Mouse (Mus musculus): ENCODE results near the gene Arhgap21. TPM values are rescaled to one million over a fixed set of nuclear protein-coding genes. Genes with fewer than 3 reads are reported as not detected.

The Arhgap21 gene
- polyA plus RNA-seq, 1 experiment from 2014 or later: 14.8 TPM

DNA sequence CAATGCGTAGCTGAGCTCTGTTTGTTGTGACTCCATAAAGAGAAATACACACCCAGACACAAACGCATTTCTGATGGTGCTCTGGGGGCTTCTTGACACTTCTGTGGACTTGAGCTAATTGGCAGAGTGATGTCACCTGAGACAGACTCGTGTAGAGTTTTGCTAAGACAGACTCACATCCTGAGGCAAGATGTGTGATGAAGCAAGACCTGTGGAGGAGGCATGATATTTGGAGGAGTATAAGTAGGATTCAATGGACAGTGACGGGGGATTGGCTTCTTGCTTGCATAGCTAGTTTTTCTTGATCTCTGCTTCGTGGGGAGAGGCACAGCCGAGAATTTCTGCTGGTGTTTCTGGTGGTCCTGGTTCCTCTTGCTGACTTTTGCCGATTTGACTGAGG, 150.5 kb downstream of the Arhgap21 start:
- ATAC-seq (replicated peaks; ENCODE audit: extremely low read depth, insufficient read depth, low FRiP score): no peak
- Histone ChIP-seq H3K4me2 (ENCODE audit: low read depth, low read length) (no peak overlapping the region), H3K9me3 (replicated peaks; ENCODE audit: control insufficient read depth, low read length) (no peaks in the 10 kb centered on the region), H3K9ac (ENCODE audit: low read length) (no peak overlapping the region), H3K4me1 (ENCODE audit: control insufficient read depth, insufficient read depth, low read length) (no peaks in the 10 kb centered on the region), H3K27me3 (ENCODE audit: control insufficient read depth, insufficient read depth, low read length) (no peaks in the 10 kb centered on the region), H3K4me3 (ENCODE audit: low read length) (no peak overlapping the region), H3K36me3 (ENCODE audit: control insufficient read depth, insufficient read depth) (no peaks in the 10 kb centered on the region), H3K27ac (ENCODE audit: low read length) (no peak overlapping the region)
- 76% methylated on average over 7 of the region's 7 CpGs for whole genome bisulfite sequencing

DNA sequence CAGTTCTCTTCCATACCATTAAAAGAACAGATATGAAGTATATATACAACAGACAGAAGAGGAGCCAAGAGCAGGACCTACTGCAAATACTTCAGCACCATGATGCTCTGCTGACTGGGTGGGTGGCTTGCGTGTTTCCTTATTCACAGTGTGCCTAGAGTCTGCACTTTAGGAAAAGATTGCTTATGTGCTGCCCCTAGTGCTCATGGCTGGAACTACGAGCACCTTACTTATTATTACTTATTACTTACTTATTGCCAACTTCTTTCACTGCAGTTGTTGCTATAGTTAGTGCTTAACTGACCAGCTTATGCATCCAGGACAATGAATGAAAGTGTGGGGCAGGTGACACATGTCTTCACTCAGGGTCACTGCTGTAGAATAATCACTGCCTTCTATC, 154.7 kb downstream of the Arhgap21 start:
- no peaks in the 10 kb centered on the region for H3K36me3 ChIP-seq (ENCODE audit: control insufficient read depth, insufficient read depth)
- no peak overlapping the region for H3K4me3 ChIP-seq (ENCODE audit: low read length)
- no peaks in the 10 kb centered on the region for H3K9me3 ChIP-seq (replicated peaks; ENCODE audit: control insufficient read depth, low read length)
- 95% methylated on average over 2 of the region's 2 CpGs for WGBS
- no peaks in the 10 kb centered on the region for H3K27me3 ChIP-seq (ENCODE audit: control insufficient read depth, insufficient read depth, low read length)
- H3K9ac ChIP-seq (ENCODE audit: low read length): no peak overlapping the region
- no peak overlapping the region for H3K4me2 ChIP-seq (ENCODE audit: low read depth, low read length)
- no peak for ATAC-seq (replicated peaks; ENCODE audit: extremely low read depth, insufficient read depth, low FRiP score)
- H3K4me1 ChIP-seq (ENCODE audit: control insufficient read depth, insufficient read depth, low read length): no peaks in the 10 kb centered on the region
- H3K27ac ChIP-seq (ENCODE audit: low read length): no peak overlapping the region

DNA sequence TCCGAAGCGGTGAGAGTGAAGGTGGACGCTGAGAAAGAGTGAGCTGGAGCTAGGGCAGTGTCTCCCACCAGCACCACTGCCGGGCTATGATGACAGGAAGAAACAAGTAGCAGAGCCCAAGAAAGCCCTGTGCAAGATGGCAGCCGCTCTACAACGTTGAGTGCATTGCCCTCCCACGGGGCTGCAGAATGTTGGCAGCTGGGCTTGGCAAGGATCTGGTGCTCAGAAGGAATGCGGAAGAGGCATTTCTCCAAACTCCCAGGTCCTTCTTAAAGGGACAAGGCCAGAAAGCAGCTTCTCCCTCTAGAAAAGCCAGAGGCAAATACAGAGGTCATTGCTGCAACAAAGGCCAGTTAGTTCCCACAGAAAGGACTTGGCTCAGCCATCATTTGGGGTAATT, 157.2 kb downstream of the Arhgap21 start:
- H3K27me3 ChIP-seq (ENCODE audit: control insufficient read depth, insufficient read depth, low read length): no peaks in the 10 kb centered on the region
- WGBS: 65% methylated on average over 8 of the region's 8 CpGs
- no peak overlapping the region for H3K4me2 ChIP-seq (ENCODE audit: low read depth, low read length)
- no peaks in the 10 kb centered on the region for H3K4me1 ChIP-seq (ENCODE audit: control insufficient read depth, insufficient read depth, low read length)
- H3K27ac ChIP-seq (ENCODE audit: low read length): no peak overlapping the region
- H3K9me3 ChIP-seq (replicated peaks; ENCODE audit: control insufficient read depth, low read length): no peaks in the 10 kb centered on the region
- H3K36me3 ChIP-seq (ENCODE audit: control insufficient read depth, insufficient read depth): peaks cover 5% of the 10 kb centered on the region; the same call in 1 of the 2 replicates
- H3K4me3 ChIP-seq (ENCODE audit: low read length): no peak overlapping the region
- ATAC-seq (replicated peaks; ENCODE audit: extremely low read depth, insufficient read depth, low FRiP score): no peak
- H3K9ac ChIP-seq (ENCODE audit: low read length): no peak overlapping the region

DNA sequence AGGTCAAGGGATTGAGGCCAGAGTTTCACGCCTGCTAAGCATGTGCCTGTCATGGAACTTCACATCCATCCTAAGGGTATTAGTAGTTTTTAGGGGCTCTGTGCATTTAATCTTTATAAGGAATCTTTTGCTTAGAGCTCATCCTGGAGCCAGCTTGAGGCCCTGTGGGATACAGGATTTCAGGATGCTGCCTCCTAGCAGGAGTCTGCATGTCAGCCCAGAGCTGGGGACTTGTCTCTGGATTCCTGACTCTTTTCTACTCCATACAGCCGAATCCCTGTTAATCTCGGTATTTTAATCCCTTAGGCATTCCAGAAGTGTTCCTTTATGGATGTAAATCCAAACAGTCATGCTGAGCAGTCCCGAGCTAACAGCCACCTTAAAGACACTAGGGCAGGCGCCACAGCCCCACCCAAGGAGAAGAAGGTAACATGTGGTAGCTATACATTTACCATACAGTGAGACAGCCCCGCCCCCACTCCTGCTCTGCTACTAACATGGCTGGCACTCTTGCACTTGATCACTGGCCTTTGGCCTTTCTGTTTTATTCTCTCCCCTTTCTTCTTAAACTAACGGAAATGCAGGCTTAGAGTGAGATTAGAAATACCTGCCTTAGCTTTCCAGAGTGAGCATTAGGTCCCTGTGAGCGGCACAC, 167.3 kb downstream of the Arhgap21 start:
- WGBS: 78% methylated on average over 8 of the region's 8 CpGs
- no peaks in the 10 kb centered on the region for H3K27me3 ChIP-seq (ENCODE audit: control insufficient read depth, insufficient read depth, low read length)
- H3K4me2 ChIP-seq (ENCODE audit: low read depth, low read length): no peak overlapping the region
- H3K9ac ChIP-seq (ENCODE audit: low read length): no peak overlapping the region
- H3K9me3 ChIP-seq (replicated peaks; ENCODE audit: control insufficient read depth, low read length): no peaks in the 10 kb centered on the region
- no peak for ATAC-seq (replicated peaks; ENCODE audit: extremely low read depth, insufficient read depth, low FRiP score)
- H3K27ac ChIP-seq (ENCODE audit: low read length): no peak overlapping the region
- H3K4me1 ChIP-seq (ENCODE audit: control insufficient read depth, insufficient read depth, low read length): no peaks in the 10 kb centered on the region
- no peaks in the 10 kb centered on the region; the same call in 1 of the 2 replicates for H3K36me3 ChIP-seq (ENCODE audit: control insufficient read depth, insufficient read depth)
- H3K4me3 ChIP-seq (ENCODE audit: low read length): no peak overlapping the region

Other genes with a start within 250 kb of the Arhgap21 start
- gene Enkur, start 236.5 kb upstream of the Arhgap21 start, polyA plus RNA-seq (2015; fragmentation: Nextera tagmentation; extraction: Ambion mirVana): 2.0 and 2.2 TPM in 2 replicates
- gene Thnsl1, start 236.8 kb upstream of the Arhgap21 start, polyA plus RNA-seq (2015; fragmentation: Nextera tagmentation; extraction: Ambion mirVana): 5.7 and 6.5 TPM in 2 replicates